Mouse (Mus musculus) adrenal gland (tissue): ENCODE measurements around the gene 4930474N05Rik.

Source experiments
- intact Hi-C: fragments of 180-260 bp; cut with DNase I; formaldehyde crosslinking; loops from one replicate; pipeline ENCODE4 v1.15.1; 2025
- long read RNA-seq, 2 experiments: library from polyadenylated mRNA; unstranded; transcript quantifications; one replicate each; pipeline ENCODE4 v2.0.0; 2020; ENCODE audit warnings: borderline replicate concordance in 1 of 2; ENCODE audit not compliant: insufficient replicate concordance in 1 of 2

Gene 4930474N05Rik
- long read RNA-seq, experiment 1: 0 reads
- long read RNA-seq, experiment 2: 0 reads

DNA sequence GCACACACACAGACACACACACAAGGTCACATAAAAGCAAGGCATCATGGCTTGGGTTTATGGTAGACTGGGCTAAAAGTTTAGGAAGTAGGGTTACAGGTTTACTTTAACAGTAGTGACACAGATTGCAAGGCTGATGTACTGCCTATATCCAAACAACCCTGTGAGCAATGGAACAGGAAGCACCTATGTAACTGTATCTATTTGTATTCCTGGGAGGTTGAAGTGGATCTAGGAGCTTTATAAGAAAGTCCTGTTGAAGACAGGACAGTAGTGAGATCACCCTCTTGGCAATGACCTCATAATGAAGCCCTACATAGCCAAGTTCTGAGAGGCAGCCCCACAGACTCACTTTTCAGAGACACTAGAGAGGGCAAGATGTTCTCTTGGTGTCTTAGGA is at the start of gene 4930474N05Rik:
4930474N05Rik (plus strand) TSS at position 301 of the 400 bp plus-strand sequence.
- intact Hi-C loops: no loop called here

GRCm38 (mm10) chr14:36048746-36049391 is 45.8 kb upstream of the 4930474N05Rik start:
- intact Hi-C loops: no loop called here

DNA sequence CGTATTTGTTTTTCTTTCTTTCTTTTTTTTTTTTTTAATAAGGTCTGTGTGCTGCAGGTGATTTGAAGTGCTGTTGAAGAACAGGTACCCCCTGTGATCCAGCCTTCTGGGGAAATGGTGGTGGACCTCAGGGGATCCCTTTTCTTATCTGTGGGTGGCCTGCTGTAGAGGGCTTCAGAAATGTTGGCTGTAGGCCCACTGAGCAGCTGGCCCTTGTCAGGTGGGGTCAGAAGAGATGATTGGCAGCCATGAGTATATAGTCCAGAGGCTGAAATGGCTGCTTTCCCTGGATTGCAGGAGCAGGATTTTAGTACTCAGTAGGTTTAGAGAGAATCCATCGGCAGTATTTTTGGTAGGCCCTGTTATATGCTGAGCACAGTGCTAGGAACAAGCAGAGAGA is 41.4 kb upstream of the 4930474N05Rik start:
- intact Hi-C loops: no loop called here

- intact Hi-C loops: no loop called here
These were observed 3.8 kb downstream of the 4930474N05Rik start for GRCm38 (mm10) chr14:36098528-36098927.

- intact Hi-C loops: no loop called here
These were observed 4.9 kb downstream of the 4930474N05Rik start for GRCm38 (mm10) chr14:36099647-36100046.

DNA sequence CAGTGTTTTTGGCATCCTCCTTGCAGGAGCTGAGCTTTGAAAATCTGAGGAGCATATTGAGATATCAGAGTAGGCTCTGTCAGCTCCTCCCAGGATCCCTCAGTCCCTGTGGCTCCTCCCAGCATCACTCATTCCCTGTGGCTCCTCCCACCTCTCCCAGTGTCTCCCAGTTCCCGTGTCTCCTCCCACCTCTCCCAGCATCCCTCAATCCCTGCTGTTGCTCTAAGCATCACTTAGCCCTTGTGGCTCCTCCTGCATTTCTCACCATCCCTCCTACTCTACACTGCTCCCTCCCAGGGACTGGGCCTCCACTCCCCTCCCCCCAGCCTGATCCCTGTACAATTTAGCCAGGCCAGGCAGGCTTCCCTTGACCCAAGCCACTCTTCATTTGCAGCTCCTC is 6.0 kb downstream of the 4930474N05Rik start:
- intact Hi-C loops: no loop called here

- intact Hi-C loops: no loop called here
These were observed 19.8 kb downstream of the 4930474N05Rik start for GRCm38 (mm10) chr14:36114481-36114880.

DNA sequence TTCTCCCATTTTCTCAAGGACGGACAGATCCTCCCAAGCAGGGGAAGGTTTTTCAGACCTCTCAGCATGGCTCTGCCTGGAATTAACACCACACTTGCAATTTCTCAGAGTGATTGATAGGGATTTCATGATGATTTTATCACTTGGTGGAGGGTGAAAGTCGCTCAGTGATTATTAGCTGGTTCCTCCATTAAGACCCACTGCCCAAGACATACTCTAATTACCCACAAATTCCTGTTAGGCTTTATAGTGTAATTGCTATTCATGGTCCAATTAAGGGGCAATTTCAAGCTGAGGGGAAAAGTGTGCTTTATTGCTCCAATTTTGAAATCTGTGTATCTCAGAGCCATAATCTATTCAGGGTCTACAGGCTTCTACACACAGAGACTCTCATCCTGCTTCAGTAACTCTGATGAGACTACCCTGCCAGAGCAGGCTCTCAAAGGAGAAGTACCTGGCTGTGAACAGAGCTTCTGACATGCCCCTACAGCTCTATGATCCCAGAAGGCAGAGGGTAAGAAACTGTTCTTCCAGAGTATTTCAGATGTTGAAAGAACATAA is 29.1 kb downstream of the 4930474N05Rik start:
- intact Hi-C loops: no loop called here

DNA sequence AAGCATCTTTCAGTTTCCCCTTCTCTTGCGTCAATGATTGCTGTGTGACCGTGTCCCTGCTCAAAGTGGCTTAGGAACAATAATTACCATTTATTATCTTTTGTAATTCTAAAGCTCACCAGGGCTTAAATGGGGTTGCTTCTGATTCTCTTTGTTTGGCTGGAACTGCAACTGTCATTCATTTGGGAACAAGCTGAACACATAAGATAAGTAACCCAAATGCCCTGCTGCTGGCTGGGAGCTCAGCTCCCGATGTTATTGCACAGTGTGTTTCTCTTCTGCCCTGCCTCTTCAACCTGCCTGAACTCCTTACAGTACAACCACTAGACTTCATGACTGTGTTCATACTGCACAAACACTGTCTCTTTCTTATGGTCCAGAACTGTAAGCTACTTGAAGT is 41.0 kb downstream of the 4930474N05Rik start:
- intact Hi-C loops: no loop called here

GRCm38 (mm10) chr14:36137696-36138095 is 43.0 kb downstream of the 4930474N05Rik start:
- intact Hi-C loops: no loop called here

DNA sequence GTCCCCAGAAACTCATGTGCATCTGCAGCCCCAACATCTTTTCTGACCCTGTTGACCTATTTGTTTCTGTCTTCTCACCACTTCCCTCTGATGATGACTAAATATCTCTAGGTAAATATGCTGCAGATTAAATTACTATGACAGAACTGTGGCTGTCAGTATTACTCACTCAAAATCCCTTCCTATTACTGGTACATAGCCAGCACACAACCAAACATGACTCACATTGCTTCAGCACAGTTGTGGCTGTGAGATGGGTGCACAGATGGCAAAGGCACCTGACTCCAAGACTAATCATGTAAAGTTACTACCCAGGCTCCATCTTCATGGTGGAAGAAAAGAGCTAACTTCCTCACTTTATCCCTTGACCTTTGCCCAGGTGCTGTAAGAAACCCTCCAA is 50.5 kb downstream of the 4930474N05Rik start:
- intact Hi-C loops: no loop called here
